Mouse (Mus musculus) heart, embryonic 11.5 days (tissue): ENCODE data around the gene Gm17079. TPM values are rescaled to one million over a fixed set of nuclear protein-coding genes. Genes with fewer than 3 reads are reported as not detected.
A peak's percentile ranks its signal among the peaks of the same experiment; 100 is the strongest.
"Not testable (repeated sequence)": the region's sequence is repeated elsewhere in the genome, so short reads cannot be mapped to it uniquely, and the experiment has no call there.

ENCODE experiments used
- ATAC-seq: fragments of 200-750 bp; cut with Nextera tagmentation; replicated peaks from 2 replicates; pipeline ENCODE4 v1.8.0; 2017; ENCODE audit warnings: moderate library complexity; ENCODE audit not compliant: insufficient number of reproducible peaks, low FRiP score, low TSS enrichment
- H3K27ac ChIP-seq: fragments of 300-500 bp; sonication (generic); 2 replicates; pipeline ENCODE4 v1.5.1; 2014; ENCODE audit warnings: mild to moderate bottlenecking, low read depth, low read length
- H3K27me3 ChIP-seq: fragments of 300-500 bp; sonication (generic); 2 replicates; pipeline ENCODE4 v1.6.1; 2014; ENCODE audit warnings: mild to moderate bottlenecking, low read length, mixed read lengths; ENCODE audit not compliant: control insufficient read depth, insufficient read depth
- H3K36me3 ChIP-seq: fragments of 300-500 bp; sonication (generic); 2 replicates; pipeline ENCODE4 v1.6.1; 2014; ENCODE audit warnings: mild to moderate bottlenecking, low read length, moderate library complexity, mixed read lengths; ENCODE audit not compliant: control insufficient read depth, insufficient read depth
- H3K4me1 ChIP-seq: fragments of 300-500 bp; sonication (generic); 2 replicates; pipeline ENCODE4 v1.6.1; 2014; ENCODE audit warnings: low read length; ENCODE audit not compliant: control insufficient read depth, insufficient read depth
- H3K4me2 ChIP-seq: fragments of 300-500 bp; sonication (generic); 2 replicates; pipeline ENCODE4 v1.6.1; 2014; ENCODE audit warnings: mild to moderate bottlenecking, moderate library complexity
- H3K4me3 ChIP-seq: fragments of 300-500 bp; sonication (generic); 2 replicates; pipeline ENCODE4 v1.5.1; 2014; ENCODE audit warnings: low read depth, low read length
- H3K9ac ChIP-seq: fragments of 300-500 bp; sonication (generic); 2 replicates; pipeline ENCODE4 v1.6.1; 2014; ENCODE audit warnings: mild to moderate bottlenecking, low read depth, low read length, moderate library complexity
- H3K9me3 ChIP-seq: fragments of 300-500 bp; sonication (generic); replicated peaks from 2 replicates; pipeline ENCODE4 v1.6.1; 2016; ENCODE audit warnings: low read length; ENCODE audit not compliant: control insufficient read depth
- WGBS: fragments of 180-500 bp; shearing (Covaris S2); extraction: QIAGEN DNeasy Blood & Tissue Kit; methylation state at CpG from one replicate; pipeline ENCODE4 v1.1.7; 2014; ENCODE audit not compliant: insufficient replicate concordance; 5-methylcytosine and 5-hydroxymethylcytosine counted together
- polyA plus RNA-seq: library from polyadenylated mRNA; unstranded; fragments of >200 nt; fragmentation: Nextera tagmentation; extraction: Ambion mirVana; gene quantifications from 2 replicates; pipeline ENCODE4 v1.2.1, GENCODE M21; 2014

The Gm17079 gene
- polyA plus RNA-seq = not detected in 2 replicates

- H3K36me3 ChIP-seq, H3K9me3 ChIP-seq, H3K27me3 ChIP-seq, H3K4me1 ChIP-seq, H3K9ac ChIP-seq, H3K27ac ChIP-seq, H3K4me3 ChIP-seq, H3K4me2 ChIP-seq, ATAC-seq: not testable (repeated sequence)
- 88% methylated on average over 1 of the region's 2 CpGs for WGBS
Observed at GRCm38 (mm10) chr14:51695368-51695767, at the start of gene Gm17079. Gene Gm17079 (minus strand): TSS chr14:51695468.

GRCm38 (mm10) chr14:51740347-51741170 lies 45.3 kb upstream of the Gm17079 start:
- Histone ChIP-seq H3K4me2 (peak overlapping the region; percentile 87), H3K36me3 (no peaks in the 10 kb centered on the region), H3K4me1 (peaks cover 3% of the 10 kb centered on the region), H3K27ac (no peak overlapping the region), H3K27me3 (peaks cover 44% of the 10 kb centered on the region), H3K4me3 (peak overlapping the region; percentile 52), H3K9me3 (no peaks in the 10 kb centered on the region), H3K9ac (peak overlapping the region; percentile 43; the same call in 1 of the 2 replicates)
- no peak; the same call in none of the 2 replicates for ATAC-seq
- under 1% methylated on average over 42 of the region's 42 CpGs for WGBS

- WGBS = 2% methylated on average over 24 of the region's 24 CpGs
- H3K4me1 ChIP-seq = peaks cover 3% of the 10 kb centered on the region
- H3K36me3 ChIP-seq = no peaks in the 10 kb centered on the region
- no peak overlapping the region for H3K9ac ChIP-seq
- H3K9me3 ChIP-seq = no peaks in the 10 kb centered on the region
- H3K27ac ChIP-seq = no peak overlapping the region
- peaks cover 44% of the 10 kb centered on the region for H3K27me3 ChIP-seq
- peak overlapping the region; percentile 29 for H3K4me3 ChIP-seq
- no peak for ATAC-seq
- peak overlapping the region; percentile 87 for H3K4me2 ChIP-seq
Observed at GRCm38 (mm10) chr14:51739150-51739993, 44.1 kb upstream of the Gm17079 start.

GRCm38 (mm10) chr14:51738411-51739149 lies 43.3 kb upstream of the Gm17079 start:
- Histone ChIP-seq H3K9me3 (no peaks in the 10 kb centered on the region), H3K27ac (no peak overlapping the region), H3K36me3 (no peaks in the 10 kb centered on the region), H3K27me3 (peaks cover 44% of the 10 kb centered on the region), H3K4me3 (peak overlapping the region; percentile 29), H3K9ac (no peak overlapping the region), H3K4me2 (peak overlapping the region; percentile 87), H3K4me1 (peaks cover 3% of the 10 kb centered on the region)
- ATAC-seq = no peak; the same call in 1 of the 2 replicates
- WGBS = 2% methylated on average over 29 of the region's 29 CpGs

- Histone ChIP-seq H3K27me3 (peaks cover 44% of the 10 kb centered on the region), H3K4me2 (no peak overlapping the region), H3K9ac (no peak overlapping the region), H3K4me3 (no peak overlapping the region), H3K27ac (no peak overlapping the region), H3K36me3 (no peaks in the 10 kb centered on the region), H3K9me3 (no peaks in the 10 kb centered on the region), H3K4me1 (peaks cover 3% of the 10 kb centered on the region)
- WGBS = 15% methylated on average over 12 of the region's 12 CpGs
- ATAC-seq = no peak
Observed at GRCm38 (mm10) chr14:51737967-51738366, 42.7 kb upstream of the Gm17079 start.

GRCm38 (mm10) chr14:51717083-51717482 lies 21.8 kb upstream of the Gm17079 start, which contains the start of gene Gm5800:
Gene Gm5800 (minus strand): TSS chr14:51717183.
- H3K9ac ChIP-seq = no peak within 1 kb of the TSS
- no peaks in the 10 kb centered on the region for H3K27me3 ChIP-seq
- H3K27ac ChIP-seq = no peak within 1 kb of the TSS
- no peak within 1 kb of the TSS for H3K4me3 ChIP-seq
- H3K4me1 ChIP-seq = no peaks in the 10 kb centered on the region
- ATAC-seq = no peak
- H3K9me3 ChIP-seq = no peaks in the 10 kb centered on the region
- 58% methylated on average over 1 of the region's 1 CpGs for WGBS
- no peak within 1 kb of the TSS for H3K4me2 ChIP-seq
- H3K36me3 ChIP-seq = no peaks in the 10 kb centered on the region

GRCm38 (mm10) chr14:51677269-51677668 lies 18.0 kb downstream of the Gm17079 start:
- Histone ChIP-seq H3K9me3 (no peaks in the 10 kb centered on the region), H3K4me2 (no peak overlapping the region), H3K4me1 (no peaks in the 10 kb centered on the region), H3K27ac (no peak overlapping the region), H3K27me3 (no peaks in the 10 kb centered on the region), H3K4me3 (no peak overlapping the region), H3K9ac (no peak overlapping the region), H3K36me3 (no peaks in the 10 kb centered on the region)
- WGBS = 84% methylated on average over 5 of the region's 5 CpGs
- ATAC-seq = no peak
